Mouse (Mus musculus) liver, adult 2 months (tissue): ENCODE results near the gene 4930415O20Rik. TPM values are rescaled to one million over a fixed set of nuclear protein-coding genes. Genes with fewer than 3 reads are reported as not detected.
"Not testable (repeated sequence)": the region's sequence is repeated elsewhere in the genome, so short reads cannot be mapped to it uniquely, and the experiment has no call there.

Experiments used
- DNase-seq: peaks from one replicate; pipeline ENCODE4 v3.0.0-alpha.2; 2011; ENCODE audit warnings: low read depth, low spot score; ENCODE audit errors: extremely low read depth
- H3K27ac ChIP-seq: fragments of 200-500 bp; replicated peaks from 2 replicates; pipeline ENCODE4 v1.5.1; 2012; ENCODE audit warnings: low read depth, mild to moderate bottlenecking, control low read depth, inconsistent platforms, low read length; ENCODE audit not compliant: insufficient read depth
- H3K27me3 ChIP-seq: fragments of 200-500 bp; 2 replicates; pipeline ENCODE4 v1.6.1; 2012; ENCODE audit warnings: mild to moderate bottlenecking, moderate library complexity, low read length, inconsistent platforms; ENCODE audit not compliant: control insufficient read depth, insufficient read depth
- H3K36me3 ChIP-seq: fragments of 200-500 bp; 2 replicates; pipeline ENCODE4 v1.6.1; 2012; ENCODE audit warnings: low read length, inconsistent platforms; ENCODE audit not compliant: control insufficient read depth, insufficient read depth
- H3K4me1 ChIP-seq: fragments of 200-500 bp; 2 replicates; pipeline ENCODE4 v1.6.1; 2011; ENCODE audit warnings: low read length; ENCODE audit not compliant: control insufficient read depth, insufficient read depth
- H3K4me3 ChIP-seq: fragments of 200-500 bp; 2 replicates; pipeline ENCODE4 v1.5.1; 2011; ENCODE audit warnings: low read depth, mild to moderate bottlenecking, control low read depth, low read length, moderate library complexity; ENCODE audit not compliant: insufficient read depth
- H3K79me2 ChIP-seq: fragments of 200-500 bp; 2 replicates; pipeline ENCODE4 v1.6.1; 2012; ENCODE audit warnings: inconsistent platforms, mild to moderate bottlenecking, low read length, moderate library complexity; ENCODE audit not compliant: control insufficient read depth, insufficient read depth
- H3K9ac ChIP-seq: fragments of 200-500 bp; 2 replicates; pipeline ENCODE4 v1.6.1; 2012; ENCODE audit warnings: low read depth, mild to moderate bottlenecking, control low read depth, inconsistent platforms, low read length
- CTCF ChIP-seq: fragments of 200-500 bp; IDR thresholded peaks from 2 replicates; pipeline ENCODE4 v1.5.1; 2011; ENCODE audit warnings: low read depth, low read length, control low read depth
- POLR2A ChIP-seq: fragments of 200-500 bp; IDR thresholded peaks from 2 replicates; pipeline ENCODE4 v1.6.1; 2011; ENCODE audit warnings: low read length, control low read depth; ENCODE audit not compliant: insufficient read depth; ENCODE audit errors: extremely low read depth
- WGBS: fragments of 180-500 bp; shearing (Covaris S2); methylation state at CpG from one replicate; pipeline ENCODE4 v1.1.7; 2018; 5-methylcytosine and 5-hydroxymethylcytosine counted together
- polyA plus RNA-seq: library from polyadenylated mRNA; depleted of rRNA; stranded (reverse); fragments of >200 nt; gene quantifications from 2 replicates; pipeline ENCODE4 v1.2.3, GENCODE M21; 2012
- total RNA-seq: library from RNA; depleted of rRNA; stranded (reverse); fragments of >200 nt; gene quantifications from 2 replicates; pipeline ENCODE4 v1.2.3, GENCODE M21; 2014

The 4930415O20Rik gene
- total and polyA plus RNA-seq, 2 experiments = not detected

- H3K4me1 ChIP-seq = no peaks in the 10 kb centered on the region
- TF ChIP-seq POLR2A = no peak
- TF ChIP-seq CTCF = no peak
- WGBS = 52% methylated on average over 7 of the region's 7 CpGs
- no peak overlapping the region for H3K4me3 ChIP-seq
- no peak overlapping the region for H3K27ac ChIP-seq
- H3K79me2 ChIP-seq = no peaks in the 10 kb centered on the region
- H3K27me3 ChIP-seq = no peaks in the 10 kb centered on the region
- peak; percentile 28 for DNase-seq
- H3K9ac ChIP-seq = no peak overlapping the region
- H3K36me3 ChIP-seq = no peaks in the 10 kb centered on the region
Measured at GRCm38 (mm10) chr15:98585421-98585820, 14.6 kb downstream of the 4930415O20Rik start.

- not testable (repeated sequence) for H3K4me1 ChIP-seq, H3K27me3 ChIP-seq, H3K36me3 ChIP-seq, H3K4me3 ChIP-seq, H3K79me2 ChIP-seq, DNase-seq, H3K9ac ChIP-seq, H3K27ac ChIP-seq
- WGBS = 81% methylated on average over 9 of the region's 9 CpGs
Measured at GRCm38 (mm10) chr15:98586141-98586540, 15.3 kb downstream of the 4930415O20Rik start.

- H3K4me1 ChIP-seq = 0 out of 2 replicates have a peak, but pooled peaks cover 3% of the 10 kb centered on the region
- 88% methylated on average over 11 of the region's 11 CpGs for WGBS
- no peak overlapping the region for H3K9ac ChIP-seq
- no peak for TF ChIP-seq POLR2A
- TF ChIP-seq CTCF = no peak
- H3K27ac ChIP-seq = no peak overlapping the region
- H3K79me2 ChIP-seq = no peaks in the 10 kb centered on the region
- no peak overlapping the region for H3K4me3 ChIP-seq
- H3K27me3 ChIP-seq = no peaks in the 10 kb centered on the region
- no peak for DNase-seq
- H3K36me3 ChIP-seq = peaks cover 3% of the 10 kb centered on the region; the same call in 1 of the 2 replicates
Measured at GRCm38 (mm10) chr15:98587751-98588150, 16.9 kb downstream of the 4930415O20Rik start.

- TF ChIP-seq CTCF (no peak), POLR2A (no peak)
- no peak overlapping the region for H3K4me3 ChIP-seq
- H3K36me3 ChIP-seq = peaks cover 5% of the 10 kb centered on the region; the same call in 1 of the 2 replicates
- no peak for DNase-seq
- no peaks in the 10 kb centered on the region for H3K27me3 ChIP-seq
- no peak overlapping the region for H3K27ac ChIP-seq
- no peak overlapping the region for H3K9ac ChIP-seq
- 80% methylated on average over 7 of the region's 7 CpGs for WGBS
- 0 out of 2 replicates have a peak, but pooled peaks cover 3% of the 10 kb centered on the region for H3K4me1 ChIP-seq
- H3K79me2 ChIP-seq = no peaks in the 10 kb centered on the region
Measured at GRCm38 (mm10) chr15:98589640-98590336, 19.0 kb downstream of the 4930415O20Rik start.

- H3K27ac ChIP-seq = no peak overlapping the region
- H3K4me1 ChIP-seq = 0 out of 2 replicates have a peak, but pooled peaks cover 3% of the 10 kb centered on the region
- no peaks in the 10 kb centered on the region for H3K27me3 ChIP-seq
- peak; percentile 76 for DNase-seq
- no peak for TF ChIP-seq CTCF
- TF ChIP-seq POLR2A = no peak
- no peaks in the 10 kb centered on the region for H3K79me2 ChIP-seq
- H3K9ac ChIP-seq = no peak overlapping the region
- peaks cover 7% of the 10 kb centered on the region for H3K36me3 ChIP-seq
- 51% methylated on average over 4 of the region's 4 CpGs for WGBS
- no peak overlapping the region for H3K4me3 ChIP-seq
Measured at GRCm38 (mm10) chr15:98591396-98591795, 20.6 kb downstream of the 4930415O20Rik start.

GRCm38 (mm10) chr15:98594193-98594592, 23.4 kb downstream of the 4930415O20Rik start:
- Histone ChIP-seq H3K27me3 (no peaks in the 10 kb centered on the region), H3K4me3 (no peak overlapping the region), H3K9ac (no peak overlapping the region), H3K36me3 (peaks cover 7% of the 10 kb centered on the region), H3K4me1 (0 out of 2 replicates have a peak, but pooled peaks cover 3% of the 10 kb centered on the region), H3K27ac (no peak overlapping the region), H3K79me2 (no peaks in the 10 kb centered on the region)
- 84% methylated on average over 19 of the region's 19 CpGs for WGBS
- DNase-seq = no peak
- TF ChIP-seq CTCF (no peak), POLR2A (no peak)
